Mouse (Mus musculus) spleen, adult 2 months (tissue): ENCODE measurements around the gene Gm10053. TPM values are rescaled to one million over a fixed set of nuclear protein-coding genes. Genes with fewer than 3 reads are reported as not detected.
"Not testable (repeated sequence)": the region's sequence is repeated elsewhere in the genome, so short reads cannot be mapped to it uniquely, and the experiment has no call there.

ENCODE experiments used
- DNase-seq, 2 experiments: peaks; one replicate each; pipeline versions ENCODE4 v3.0.0 to v3.0.0-alpha.2; 2012 to 2021; ENCODE audit warnings: low spot score in 2 of 2, low read depth in 1 of 2
- H3K27ac ChIP-seq: fragments of 200-500 bp; 2 replicates; pipeline ENCODE4 v1.5.1; 2012; ENCODE audit warnings: low read length, inconsistent platforms; ENCODE audit not compliant: insufficient read depth
- H3K27me3 ChIP-seq: fragments of 200-500 bp; 2 replicates; pipeline ENCODE4 v1.6.1; 2012; ENCODE audit warnings: mild to moderate bottlenecking, moderate library complexity, low read length, inconsistent platforms; ENCODE audit not compliant: control insufficient read depth, insufficient read depth
- H3K36me3 ChIP-seq: fragments of 200-500 bp; 2 replicates; pipeline ENCODE4 v1.6.1; 2012; ENCODE audit warnings: mild to moderate bottlenecking, low read length, inconsistent platforms; ENCODE audit not compliant: control insufficient read depth, insufficient read depth
- H3K4me1 ChIP-seq: fragments of 200-500 bp; 2 replicates; pipeline ENCODE4 v1.6.1; 2011; ENCODE audit warnings: inconsistent platforms; ENCODE audit not compliant: control insufficient read depth, insufficient read depth, insufficient read length
- H3K4me3 ChIP-seq: fragments of 200-500 bp; 2 replicates; pipeline ENCODE4 v1.5.1; 2011; ENCODE audit warnings: mild to moderate bottlenecking, inconsistent platforms; ENCODE audit not compliant: insufficient read depth, insufficient read length; ENCODE audit errors: extremely low read depth
- CTCF ChIP-seq: fragments of 200-500 bp; IDR thresholded peaks from 2 replicates; pipeline ENCODE4 v1.5.1; 2011; ENCODE audit warnings: mild to moderate bottlenecking, inconsistent platforms; ENCODE audit not compliant: insufficient read depth, insufficient read length, insufficient replicate concordance; ENCODE audit errors: extremely low read depth
- POLR2A ChIP-seq: fragments of 200-500 bp; IDR thresholded peaks from 2 replicates; pipeline ENCODE4 v1.6.1; 2011; ENCODE audit warnings: low read depth, low read length, inconsistent platforms
- WGBS: fragments of 180-500 bp; shearing (Covaris S2); methylation state at CpG from one replicate; pipeline ENCODE4 v1.1.7; 2018; 5-methylcytosine and 5-hydroxymethylcytosine counted together
- polyA plus RNA-seq: library from polyadenylated mRNA; depleted of rRNA; stranded (reverse); fragments of >200 nt; gene quantifications from 2 replicates; pipeline ENCODE4 v1.2.3, GENCODE M21; 2012; rRNA removed

Gene Gm10053
- polyA plus RNA-seq = 1.1 and 1.2 TPM in 2 replicates

DNA sequence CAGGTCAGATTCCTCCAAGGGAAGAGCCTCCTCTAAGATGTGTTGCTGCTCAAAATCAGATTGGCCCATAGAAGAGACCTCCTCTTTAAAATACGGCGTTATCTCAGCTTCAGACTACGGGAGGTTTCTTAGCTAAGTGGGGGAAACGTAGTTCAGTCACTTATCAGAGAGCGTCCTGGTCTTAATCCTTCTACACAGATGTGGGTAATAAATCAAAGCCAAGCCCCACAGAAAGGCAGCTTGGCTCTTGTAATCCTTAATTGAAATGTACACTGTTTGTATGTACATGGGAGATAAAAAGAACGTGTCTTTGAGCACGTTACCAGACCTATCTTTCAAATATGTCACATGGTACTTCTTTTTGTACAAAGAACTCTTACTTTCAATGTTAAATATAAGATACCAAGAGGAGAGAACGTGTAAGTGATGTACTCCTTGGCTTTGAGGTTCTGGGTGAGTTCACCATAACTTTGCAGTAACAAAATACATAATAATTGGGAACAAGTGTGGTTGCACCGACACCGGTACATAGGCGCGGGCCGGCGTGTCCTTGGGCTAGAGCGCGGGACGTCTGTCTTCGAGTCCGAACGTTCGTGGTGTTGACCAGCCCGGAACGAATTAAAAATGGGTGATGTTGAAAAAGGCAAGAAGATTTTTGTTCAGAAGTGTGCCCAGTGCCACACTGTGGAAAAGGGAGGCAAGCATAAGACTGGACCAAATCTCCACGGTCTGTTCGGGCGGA, at the start of gene Gm10053:
Gm10053 (plus strand) TSS at position 558 of the 742 bp plus-strand sequence.
- not testable (repeated sequence) for H3K4me1 ChIP-seq, DNase-seq, H3K27me3 ChIP-seq, H3K4me3 ChIP-seq, H3K36me3 ChIP-seq, H3K27ac ChIP-seq
- WGBS = 74% methylated on average over 23 of the region's 26 CpGs

DNA sequence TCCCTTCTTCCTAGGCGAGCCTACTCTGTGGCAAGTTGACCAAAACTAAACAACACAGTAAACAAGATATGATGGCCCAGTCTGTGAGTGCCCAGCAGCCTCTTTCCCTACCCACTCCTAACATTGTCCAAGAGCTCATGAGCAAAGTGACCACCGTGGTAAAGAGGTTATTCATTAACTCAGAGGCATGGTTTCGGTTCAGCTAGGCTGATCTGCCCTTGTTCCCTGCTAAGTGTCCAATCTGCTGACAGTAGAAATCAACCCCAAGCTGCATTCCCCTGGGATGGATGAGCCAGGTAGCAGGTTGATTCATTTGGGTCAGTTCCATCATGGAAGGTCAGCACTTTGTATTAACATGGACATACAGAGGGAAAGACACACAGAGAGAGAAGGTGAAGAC, 33.4 kb upstream of the Gm10053 start:
- H3K36me3 ChIP-seq = no peaks in the 10 kb centered on the region
- H3K27me3 ChIP-seq = no peaks in the 10 kb centered on the region; the same call in 1 of the 2 replicates
- H3K4me3 ChIP-seq = no peak overlapping the region
- no peak for DNase-seq
- H3K27ac ChIP-seq = no peak overlapping the region
- H3K4me1 ChIP-seq = no peaks in the 10 kb centered on the region
- TF ChIP-seq POLR2A = no peak
- TF ChIP-seq CTCF = no peak
- 82% methylated on average over 3 of the region's 3 CpGs for WGBS

DNA sequence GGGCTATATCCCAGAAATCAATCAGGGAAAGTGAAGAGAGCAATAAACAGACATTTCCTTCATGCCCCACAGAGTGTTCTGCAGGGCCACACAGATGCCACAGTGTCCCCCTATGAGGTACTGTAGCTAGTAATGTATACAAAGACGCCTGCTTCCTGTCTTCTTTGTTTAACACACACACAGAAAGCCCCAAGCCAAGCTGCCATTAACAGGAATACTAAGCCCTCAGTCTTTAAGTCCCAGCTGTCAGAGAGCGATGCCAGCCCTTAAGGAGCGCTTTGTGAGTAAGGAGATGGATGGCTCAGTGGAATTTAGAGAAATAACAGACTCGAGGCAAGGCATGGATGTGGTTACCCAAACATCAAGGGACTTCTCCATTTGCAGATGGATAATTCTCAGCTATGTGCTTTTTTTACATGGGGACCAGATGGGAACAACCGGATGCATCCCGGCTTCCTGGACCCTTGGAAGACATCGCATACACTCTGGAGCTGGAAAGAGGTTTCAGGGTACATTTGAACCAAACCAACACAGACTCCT, 30.4 kb upstream of the Gm10053 start:
- no peaks in the 10 kb centered on the region for H3K36me3 ChIP-seq
- no peak for TF ChIP-seq CTCF
- no peak for TF ChIP-seq POLR2A
- no peak overlapping the region for H3K27ac ChIP-seq
- no peaks in the 10 kb centered on the region; the same call in 1 of the 2 replicates for H3K27me3 ChIP-seq
- no peaks in the 10 kb centered on the region for H3K4me1 ChIP-seq
- WGBS = 39% methylated on average over 7 of the region's 7 CpGs
- H3K4me3 ChIP-seq = no peak overlapping the region
- DNase-seq = no peak

DNA sequence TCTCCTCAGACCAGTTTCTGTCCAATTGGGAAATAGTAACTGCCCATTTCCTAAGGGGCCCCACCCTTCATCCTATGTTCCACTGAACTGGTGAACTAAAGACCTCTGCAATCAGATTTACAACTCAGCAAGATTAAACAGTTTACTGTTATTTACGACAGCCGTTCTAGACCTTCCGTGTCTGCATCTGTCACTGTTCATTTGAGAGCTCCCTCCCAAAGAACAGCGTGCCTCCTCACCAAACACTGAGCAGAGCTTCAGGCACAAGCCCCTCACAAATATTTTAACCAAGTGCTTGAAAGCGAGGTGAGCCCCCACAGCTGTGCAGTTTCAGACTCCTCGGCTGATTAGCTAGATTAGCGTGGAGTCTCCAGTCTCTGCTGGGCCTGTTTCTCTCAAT, 27.1 kb upstream of the Gm10053 start:
- Histone ChIP-seq H3K27ac (no peak overlapping the region), H3K36me3 (no peaks in the 10 kb centered on the region), H3K4me3 (no peak overlapping the region), H3K4me1 (no peaks in the 10 kb centered on the region), H3K27me3 (no peaks in the 10 kb centered on the region; the same call in 1 of the 2 replicates)
- DNase-seq = no peak
- TF ChIP-seq CTCF = no peak
- WGBS = 87% methylated on average over 7 of the region's 7 CpGs

DNA sequence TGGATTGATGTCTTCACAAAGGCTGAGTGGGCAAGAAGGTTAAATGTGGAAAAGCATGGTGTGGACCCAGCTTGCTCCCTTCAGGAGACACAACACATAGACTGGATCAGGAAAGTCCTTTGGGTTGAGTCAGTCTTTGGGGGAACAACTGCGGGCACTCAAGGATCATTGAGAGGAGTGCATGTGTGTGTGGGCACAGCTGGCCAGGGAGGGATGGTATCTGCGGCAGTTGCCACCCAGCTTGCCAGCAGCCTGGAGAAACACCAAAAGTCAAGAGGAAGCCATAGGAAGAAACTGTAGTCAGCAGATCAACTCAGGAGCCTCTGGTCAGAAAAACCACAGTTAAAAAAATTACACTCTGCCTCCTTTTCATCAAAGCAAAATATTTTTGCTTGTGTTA, 26.6 kb upstream of the Gm10053 start:
- no peak for TF ChIP-seq POLR2A
- Histone ChIP-seq H3K27ac (no peak overlapping the region), H3K36me3 (no peaks in the 10 kb centered on the region), H3K4me1 (no peaks in the 10 kb centered on the region), H3K4me3 (no peak overlapping the region), H3K27me3 (no peaks in the 10 kb centered on the region; the same call in 1 of the 2 replicates)
- 66% methylated on average over 2 of the region's 2 CpGs for WGBS
- DNase-seq = no peak

DNA sequence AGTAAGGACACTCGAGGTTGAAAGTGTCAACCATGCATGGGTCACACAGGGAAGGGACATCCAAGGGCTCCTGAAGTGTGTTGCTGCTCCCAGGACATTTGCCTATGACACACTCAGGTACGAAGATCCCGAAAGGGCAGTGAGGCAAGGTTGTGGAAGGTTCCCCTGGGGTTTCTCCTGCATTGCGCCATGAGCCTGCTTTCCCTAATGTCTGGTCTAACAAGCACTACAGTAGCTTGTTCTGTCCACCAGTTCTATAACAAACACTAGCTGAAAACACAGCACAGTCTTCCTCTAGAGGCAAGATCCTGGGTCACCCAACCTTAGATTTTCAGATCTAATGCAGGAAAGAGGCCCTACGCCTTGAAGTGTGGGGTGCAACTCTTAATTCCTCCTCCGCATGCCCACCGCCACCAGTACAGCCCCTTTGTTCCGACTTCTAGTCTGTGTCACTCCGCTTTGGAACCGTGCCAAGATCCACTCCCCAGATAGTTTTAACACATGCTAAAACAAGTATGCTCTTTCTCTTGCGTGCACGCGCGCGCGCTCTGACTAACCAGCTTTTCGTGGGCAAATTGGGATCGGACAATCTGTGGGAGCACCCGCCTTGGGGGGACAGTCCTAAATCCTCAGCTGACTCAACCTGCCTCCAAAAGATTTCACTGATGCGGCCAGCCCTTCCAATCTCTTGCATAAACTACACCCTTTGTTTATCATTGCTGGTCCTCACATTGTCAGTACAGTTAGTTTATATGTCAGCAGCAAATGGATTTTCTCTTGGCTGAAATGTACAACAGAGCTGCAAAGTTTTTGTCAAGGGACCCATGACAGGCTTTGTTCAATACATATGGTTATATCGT, 23.8 kb upstream of the Gm10053 start:
- no peak for DNase-seq
- Histone ChIP-seq H3K27me3 (no peaks in the 10 kb centered on the region), H3K27ac (no peak overlapping the region), H3K4me1 (no peaks in the 10 kb centered on the region), H3K36me3 (no peaks in the 10 kb centered on the region), H3K4me3 (no peak overlapping the region)
- 86% methylated on average over 21 of the region's 21 CpGs for WGBS
- TF ChIP-seq CTCF = no peak
- no peak for TF ChIP-seq POLR2A

DNA sequence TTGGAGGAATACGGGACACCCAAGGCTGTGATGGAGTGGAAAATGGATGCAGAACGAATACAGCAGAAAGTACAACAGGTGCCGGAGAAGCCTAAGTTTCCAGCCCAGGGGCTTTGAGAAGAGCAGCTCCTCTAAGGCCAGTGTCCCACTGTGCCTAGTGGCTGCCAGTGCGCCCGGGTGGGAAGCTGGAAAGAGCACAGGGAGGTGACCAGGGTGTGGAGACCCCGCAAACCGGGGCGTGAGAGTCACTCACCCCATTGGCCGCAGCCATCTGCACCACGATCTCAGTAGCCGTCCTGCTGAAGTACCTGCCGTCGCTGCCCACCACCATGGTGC, 14.2 kb upstream of the Gm10053 start:
- TF ChIP-seq CTCF (no peak), POLR2A (no peak)
- H3K27me3 ChIP-seq = peaks cover 11% of the 10 kb centered on the region
- WGBS = 43% methylated on average over 13 of the region's 13 CpGs
- H3K4me3 ChIP-seq = 0 out of 2 replicates have a peak overlapping the region, but pooled peaks have one; percentile 8
- H3K27ac ChIP-seq = no peak overlapping the region
- no peak for DNase-seq
- H3K4me1 ChIP-seq = 0 out of 2 replicates have a peak, but pooled peaks cover 2% of the 10 kb centered on the region
- no peaks in the 10 kb centered on the region for H3K36me3 ChIP-seq
